Mouse (Mus musculus): Measurements from ENCODE around the gene Fuz. TPM values are rescaled to one million over a fixed set of nuclear protein-coding genes. Genes with fewer than 3 reads are reported as not detected.
"Not testable (repeated sequence)": the region's sequence is repeated elsewhere in the genome, so short reads cannot be mapped to it uniquely, and the experiment has no call there.

The Fuz gene
- total RNA-seq, 2 experiments from 2014 or later: 27.3 to 29.2 TPM

- DNase-seq (ENCODE audit: extremely low spot score in 1 of 2, low spot score in 1 of 2): no peak
Measured at GRCm38 (mm10) chr7:44859896-44860295, 36.0 kb upstream of the Fuz start.

- DNase-seq (ENCODE audit: extremely low spot score in 1 of 2, low spot score in 1 of 2): peak in 1 of 2 experiments; percentile 78
Measured at GRCm38 (mm10) chr7:44860576-44861428, 35.1 kb upstream of the Fuz start.

DNA sequence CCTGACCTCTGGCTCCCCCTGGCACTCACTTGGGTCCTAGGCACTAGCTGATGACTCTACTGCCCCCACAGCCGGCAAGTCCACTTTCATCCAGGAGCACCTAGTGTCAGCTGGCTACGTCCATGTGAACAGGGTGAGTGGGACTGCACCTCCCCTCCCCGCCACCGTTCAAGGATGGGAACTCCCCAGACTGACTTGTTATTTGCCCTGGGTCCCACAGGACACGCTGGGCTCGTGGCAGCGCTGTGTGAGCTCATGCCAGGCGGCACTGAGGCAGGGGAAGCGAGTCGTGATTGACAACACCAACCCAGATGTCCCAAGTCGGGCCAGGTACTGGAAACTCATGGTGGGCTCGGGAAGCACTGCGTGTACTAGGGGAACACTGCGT lies 34.5 kb upstream of the Fuz start:
- no peak for DNase-seq (ENCODE audit: extremely low spot score in 1 of 2, low spot score in 1 of 2)

GRCm38 (mm10) chr7:44862434-44862833 lies 33.4 kb upstream of the Fuz start:
- no peak for DNase-seq (ENCODE audit: extremely low spot score in 1 of 2, low spot score in 1 of 2)

GRCm38 (mm10) chr7:44863210-44863609 lies 32.7 kb upstream of the Fuz start:
- DNase-seq (ENCODE audit: extremely low spot score in 1 of 2, low spot score in 1 of 2): no peak

- DNase-seq (ENCODE audit: extremely low spot score in 1 of 2, low spot score in 1 of 2): no peak
Measured at GRCm38 (mm10) chr7:44863982-44864494, 31.8 kb upstream of the Fuz start.

- no peak for DNase-seq (ENCODE audit: extremely low spot score in 1 of 2, low spot score in 1 of 2)
Measured at GRCm38 (mm10) chr7:44864595-44865542, 31.0 kb upstream of the Fuz start.

- DNase-seq (ENCODE audit: extremely low spot score in 1 of 2, low spot score in 1 of 2): no peak
Measured at GRCm38 (mm10) chr7:44866276-44867009, 29.4 kb upstream of the Fuz start.

DNA sequence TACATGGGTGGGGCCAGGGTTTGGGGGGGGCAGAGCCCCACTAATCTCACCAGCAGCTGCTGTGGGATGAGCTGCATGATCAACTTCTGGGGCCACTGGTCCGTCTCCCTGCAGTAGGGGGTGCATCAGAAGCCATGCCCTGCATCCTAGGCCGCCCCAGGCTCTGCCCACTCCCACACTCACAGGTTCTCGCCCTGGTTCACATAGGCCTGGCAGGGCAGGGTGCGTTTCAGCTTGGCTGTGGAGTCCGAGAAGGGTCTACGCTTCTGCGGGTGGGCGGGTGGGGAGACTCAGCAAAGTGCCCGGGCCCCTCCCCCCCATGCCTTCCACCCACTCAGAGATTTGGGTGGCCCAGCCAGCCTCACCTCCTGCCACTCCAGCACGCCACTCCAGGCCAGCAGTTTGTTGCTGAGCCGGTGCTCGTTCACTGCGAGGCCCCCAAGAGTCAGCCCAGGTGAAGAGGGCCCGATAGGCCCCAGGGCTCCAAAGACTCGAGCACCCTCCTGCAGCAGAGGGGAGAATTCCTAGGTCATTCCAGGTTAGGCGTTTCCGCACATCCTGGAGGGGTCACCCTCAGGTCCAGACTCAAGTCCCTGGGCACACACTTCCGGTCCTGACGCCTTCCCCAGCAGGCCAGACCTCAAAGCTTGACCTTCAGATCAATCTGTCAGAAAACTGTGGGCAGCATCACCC lies 28.7 kb upstream of the Fuz start:
- no peak for DNase-seq (ENCODE audit: extremely low spot score in 1 of 2, low spot score in 1 of 2)

- DNase-seq (ENCODE audit: extremely low spot score in 1 of 2, low spot score in 1 of 2): no peak
Measured at GRCm38 (mm10) chr7:44867802-44868201, 28.1 kb upstream of the Fuz start.

DNA sequence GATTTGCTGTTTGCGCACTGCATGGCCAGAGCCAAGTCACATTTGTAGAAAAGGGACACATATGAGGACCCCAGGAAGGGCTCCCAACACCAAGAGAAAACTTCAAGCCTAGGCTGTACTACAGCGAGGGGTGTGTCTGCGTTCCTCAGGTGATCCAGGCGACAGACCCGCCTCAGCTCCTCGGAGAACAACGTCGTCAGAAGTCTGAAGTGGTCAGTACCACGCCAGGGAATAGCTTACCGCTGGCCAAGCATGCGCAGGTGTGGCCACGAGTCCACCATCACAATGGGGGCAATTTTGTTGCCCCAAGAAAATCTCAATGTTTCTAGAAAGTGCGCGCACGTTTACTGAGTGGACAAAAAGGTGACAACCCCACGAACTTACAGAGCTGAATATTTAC lies 27.4 kb upstream of the Fuz start:
- no peak for DNase-seq (ENCODE audit: extremely low spot score in 1 of 2, low spot score in 1 of 2)

GRCm38 (mm10) chr7:44868919-44869696 lies 26.8 kb upstream of the Fuz start:
- no peak for DNase-seq (ENCODE audit: extremely low spot score in 1 of 2, low spot score in 1 of 2)

GRCm38 (mm10) chr7:44869697-44870528 lies 26.0 kb upstream of the Fuz start, which contains the start of gene Ptov1:
Ptov1 (minus strand) TSS chr7:44869788.
- DNase-seq (ENCODE audit: extremely low spot score in 1 of 2, low spot score in 1 of 2): peak; percentile 81

DNA sequence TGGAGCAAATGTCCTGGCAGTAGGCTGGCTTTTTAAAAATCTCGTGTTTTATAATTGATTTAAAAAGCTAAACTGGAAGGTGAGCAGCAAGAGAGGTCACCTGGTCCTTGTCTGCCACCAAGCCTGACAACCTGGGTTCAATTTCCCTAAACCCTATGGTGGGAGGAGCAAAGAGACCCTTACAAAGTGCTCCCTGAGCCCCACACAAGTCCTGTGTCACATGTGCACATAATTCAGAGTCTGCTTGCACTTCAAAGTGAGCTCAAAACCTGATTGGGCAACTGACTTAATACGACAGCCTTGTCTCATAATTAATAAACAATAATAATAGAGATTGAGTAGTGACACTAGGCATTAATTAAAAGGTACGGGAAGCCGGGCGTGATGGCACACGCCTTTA lies 25.3 kb upstream of the Fuz start:
- no peak for DNase-seq (ENCODE audit: extremely low spot score in 1 of 2, low spot score in 1 of 2)

DNA sequence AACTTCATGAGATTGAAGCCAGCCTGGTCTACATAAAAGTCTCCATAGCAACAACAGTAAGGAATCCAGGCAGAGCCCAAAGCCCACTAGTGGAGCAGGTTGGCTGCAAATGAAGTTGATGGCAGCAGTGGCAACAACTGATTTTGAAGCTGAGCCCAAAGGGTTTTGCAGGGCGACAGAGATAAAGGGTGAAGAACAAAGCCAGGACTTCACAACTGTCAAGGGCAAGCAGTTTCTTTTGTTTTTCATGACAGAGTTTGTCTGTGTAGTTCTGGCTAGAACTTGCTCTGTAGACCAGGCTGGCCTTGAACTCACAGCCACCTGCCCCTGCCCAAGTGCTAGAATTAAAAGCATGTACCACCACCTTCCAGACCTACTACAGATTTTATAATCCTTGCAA lies 24.7 kb upstream of the Fuz start:
- no peak for DNase-seq (ENCODE audit: extremely low spot score in 1 of 2, low spot score in 1 of 2)

DNA sequence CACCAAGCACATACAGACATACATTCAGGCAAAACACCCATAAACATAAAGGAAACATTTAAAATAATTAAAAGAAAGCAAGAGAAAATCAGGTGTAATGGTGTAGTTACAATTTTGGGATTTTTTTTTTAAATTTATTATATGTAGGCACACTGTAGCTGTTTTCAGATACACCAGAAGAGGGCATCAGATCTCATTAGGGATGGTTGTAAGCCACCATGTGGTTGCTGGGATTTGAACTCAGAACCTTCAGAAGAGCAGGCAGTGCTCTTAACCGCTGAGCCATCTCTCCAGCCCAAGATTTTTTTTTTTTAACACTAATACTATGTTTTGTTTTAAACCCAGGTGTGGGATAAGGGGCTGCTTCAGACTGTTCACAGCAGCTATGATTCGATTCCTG lies 24.1 kb upstream of the Fuz start:
- not testable (repeated sequence) for DNase-seq (ENCODE audit: extremely low spot score in 1 of 2, low spot score in 1 of 2)

DNA sequence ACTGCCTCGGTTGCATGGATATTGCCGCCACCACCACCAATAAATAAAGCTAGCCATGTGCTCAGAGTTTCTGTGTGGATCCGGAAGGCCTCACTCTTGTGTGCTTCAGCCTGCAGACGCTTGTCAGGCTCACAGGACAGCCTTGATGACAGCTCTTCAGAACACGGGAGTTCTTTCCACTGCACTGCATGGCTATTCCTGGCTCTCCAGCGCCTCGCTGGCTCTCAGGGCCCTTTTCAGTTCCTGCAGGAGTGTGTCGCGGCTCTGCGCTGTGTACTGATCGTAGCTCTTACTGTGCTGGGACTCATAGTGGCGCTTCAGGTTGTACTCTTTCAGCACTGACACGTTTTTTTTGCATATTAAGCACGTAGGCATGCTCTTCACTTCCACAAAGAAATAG lies 18.0 kb upstream of the Fuz start:
- no peak for DNase-seq (ENCODE audit: extremely low spot score in 1 of 2, low spot score in 1 of 2)

DNA sequence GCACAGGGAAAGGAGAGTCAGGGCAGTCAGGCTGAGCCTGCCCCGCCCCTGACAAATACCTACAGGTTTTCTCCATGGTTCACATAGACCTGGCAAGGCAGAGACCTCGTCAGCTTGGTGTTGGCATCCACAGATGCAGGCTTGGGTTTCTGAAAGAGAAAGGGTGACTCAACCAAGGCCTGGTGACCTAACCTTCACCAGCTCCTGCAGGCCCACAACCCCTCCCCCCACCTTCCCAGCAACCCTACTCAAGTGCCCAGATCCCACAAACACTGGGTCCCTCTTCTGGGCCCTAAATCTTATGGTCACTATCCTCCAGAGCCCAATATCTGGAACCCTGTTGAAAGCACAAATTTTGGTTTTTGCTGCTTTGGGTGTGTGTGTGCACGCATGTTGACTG lies 12.8 kb upstream of the Fuz start:
- DNase-seq (ENCODE audit: extremely low spot score in 1 of 2, low spot score in 1 of 2): no peak

All from layer of hippocampus, postnatal 25 days (tissue).